Mouse (Mus musculus) urinary bladder, postnatal 14 days (tissue): ENCODE results near the gene Zfp59.
A peak's percentile ranks its signal among the peaks of the same experiment; 100 is the strongest.
"Not testable (repeated sequence)": the region's sequence is repeated elsewhere in the genome, so short reads cannot be mapped to it uniquely, and the experiment has no call there.

Experiments
- DNase-seq: peaks from one replicate; pipeline ENCODE4 v3.0.0; 2021; ENCODE audit warnings: low spot score

Gene Zfp59

GRCm38 (mm10) chr7:27838323-27839249 lies at the start of gene Zfp59:
TSS of gene Zfp59 (plus strand) at chr7:27838607.
- DNase-seq: peak; percentile 88

- no peak for DNase-seq
Observed at GRCm38 (mm10) chr7:27789306-27789705, 49.1 kb upstream of the Zfp59 start.

- DNase-seq: not testable (repeated sequence)
Observed at GRCm38 (mm10) chr7:27793865-27794264, 44.5 kb upstream of the Zfp59 start.

GRCm38 (mm10) chr7:27794566-27794965 lies 43.8 kb upstream of the Zfp59 start:
- no peak for DNase-seq

- no peak for DNase-seq
Observed at GRCm38 (mm10) chr7:27797906-27798811, 40.2 kb upstream of the Zfp59 start.

- DNase-seq: no peak
Observed at GRCm38 (mm10) chr7:27801137-27801536, 37.3 kb upstream of the Zfp59 start.

GRCm38 (mm10) chr7:27802986-27803385 lies 35.4 kb upstream of the Zfp59 start:
- DNase-seq: no peak

GRCm38 (mm10) chr7:27804297-27805030 lies 33.9 kb upstream of the Zfp59 start:
- DNase-seq: peak; percentile 83

- DNase-seq: not testable (repeated sequence)
Observed at GRCm38 (mm10) chr7:27806896-27807295, 31.5 kb upstream of the Zfp59 start, which contains the start of gene Zfp626. TSS of gene Zfp626 (plus strand) at chr7:27807196.

- not testable (repeated sequence) for DNase-seq
Observed at GRCm38 (mm10) chr7:27807305-27807704, 31.1 kb upstream of the Zfp59 start.

GRCm38 (mm10) chr7:27818526-27819110 lies 19.8 kb upstream of the Zfp59 start:
- no peak for DNase-seq

GRCm38 (mm10) chr7:27822611-27823010 lies 15.8 kb upstream of the Zfp59 start:
- DNase-seq: no peak

- no peak for DNase-seq
Observed at GRCm38 (mm10) chr7:27834131-27834530, 4.3 kb upstream of the Zfp59 start.

GRCm38 (mm10) chr7:27837896-27838295 lies 511 bp upstream of the Zfp59 start:
- DNase-seq: no peak

GRCm38 (mm10) chr7:27839596-27839995 lies 1.2 kb downstream of the Zfp59 start:
- no peak for DNase-seq

GRCm38 (mm10) chr7:27840104-27840503 lies 1.7 kb downstream of the Zfp59 start:
- no peak for DNase-seq

- DNase-seq: no peak
Observed at GRCm38 (mm10) chr7:27857227-27857626, 18.8 kb downstream of the Zfp59 start, which contains the start of gene Zfp607a. TSS of gene Zfp607a (plus strand) at chr7:27857527.

GRCm38 (mm10) chr7:27859301-27860251 lies 21.2 kb downstream of the Zfp59 start:
- DNase-seq: no peak

GRCm38 (mm10) chr7:27860396-27861235 lies 22.2 kb downstream of the Zfp59 start:
- DNase-seq: peak; percentile 81
